8 mouse cellular contexts compared by ENCODE assay signal in the genomic region with DNA sequence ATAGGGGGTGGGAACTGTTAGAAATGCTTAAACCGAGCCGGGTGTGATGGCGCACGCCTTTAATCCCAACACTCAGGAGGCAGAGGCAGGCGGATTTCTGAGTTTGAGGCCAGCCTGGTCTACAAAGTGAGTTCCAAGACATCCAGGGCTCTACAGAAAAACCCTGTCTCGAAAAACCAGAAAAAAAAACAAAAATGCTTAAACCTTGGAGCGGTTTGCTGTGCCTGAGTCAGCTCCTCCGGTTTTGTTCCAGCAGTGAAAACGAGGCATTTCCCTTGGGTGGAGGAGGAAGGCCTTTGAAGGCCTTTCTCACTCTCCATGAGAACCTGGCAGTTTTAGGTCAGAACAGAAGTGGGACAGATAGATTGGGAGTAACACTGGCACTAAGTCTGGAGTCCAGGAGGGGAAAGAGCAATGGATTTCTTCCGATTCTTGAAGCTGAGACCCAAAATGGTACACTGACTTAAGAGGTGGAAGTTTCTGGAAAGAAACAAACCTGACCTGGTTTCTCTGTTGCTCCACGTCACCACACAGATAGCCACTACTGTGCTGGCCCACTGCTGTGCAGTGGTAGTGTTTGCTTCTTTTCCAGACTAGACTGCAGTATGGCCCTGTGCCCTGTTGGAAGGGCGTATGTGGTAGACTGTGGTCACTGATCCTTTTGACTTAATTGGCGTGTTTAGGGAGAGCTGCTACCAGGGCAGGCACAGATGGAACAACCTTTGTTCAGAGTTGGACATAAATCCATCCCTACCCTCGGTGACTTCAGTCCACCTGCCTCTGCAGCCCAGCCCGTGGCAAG. TPM values are rescaled to one million over a fixed set of nuclear protein-coding genes. Genes with fewer than 3 reads are reported as not detected.
DNase-seq lines count a peak whose midpoint lies in the region; ATAC-seq lines count a peak whose summit lies in the region.

No protein-coding gene starts in this region.

- H3K36me3 ChIP-seq in hindbrain, embryonic 16.5 days (ENCODE audit: control insufficient read depth, insufficient read depth, low read length) = no peaks in the 10 kb centered on the region
- no peaks in the 10 kb centered on the region for H3K36me3 ChIP-seq in midbrain, embryonic 15.5 days (replicated peaks)

- H3K9me3 ChIP-seq in hindbrain, embryonic 16.5 days (ENCODE audit: control insufficient read depth, low read length) = no peaks in the 10 kb centered on the region
- no peaks in the 10 kb centered on the region for H3K9me3 ChIP-seq in midbrain, embryonic 15.5 days

- 64% methylated on average over 15 of the region's 15 CpGs for WGBS in hindbrain, embryonic 16.5 days
- 53% methylated on average over 15 of the region's 15 CpGs for WGBS in midbrain, embryonic 15.5 days

- peak overlapping the region; percentile 68; the same call in 1 of the 2 replicates for H3K9ac ChIP-seq in hindbrain, embryonic 16.5 days (ENCODE audit: low read depth, low read length)
- H3K9ac ChIP-seq in midbrain, embryonic 15.5 days = peak overlapping the region; percentile 59; the same call in 1 of the 2 replicates

- no peaks in the 10 kb centered on the region for H3K27me3 ChIP-seq in hindbrain, embryonic 16.5 days (replicated peaks; ENCODE audit: control insufficient read depth, insufficient read depth, low read length)
- H3K27me3 ChIP-seq in midbrain, embryonic 15.5 days (replicated peaks) = no peaks in the 10 kb centered on the region

- H3K4me2 ChIP-seq in hindbrain, embryonic 16.5 days (ENCODE audit: low read length) = peak overlapping the region; percentile 94
- H3K4me2 ChIP-seq in midbrain, embryonic 15.5 days = peak overlapping the region; percentile 73

- ATAC-seq in cerebellum, adult (ENCODE audit: insufficient number of reproducible peaks, low FRiP score, low TSS enrichment) = no peak
- no peak for ATAC-seq in hindbrain, embryonic 16.5 days
- no peak for ATAC-seq in midbrain, embryonic 15.5 days (replicated peaks)

- peaks cover 42% of the 10 kb centered on the region for H3K4me1 ChIP-seq in hindbrain, embryonic 16.5 days (ENCODE audit: control insufficient read depth, insufficient read depth, low read depth, low read length)
- H3K4me1 ChIP-seq in midbrain, embryonic 15.5 days = peaks cover 59% of the 10 kb centered on the region

- DNase-seq in cerebellum, adult 11-12 months = peak; percentile 65
- DNase-seq in urinary bladder, postnatal 14 days (ENCODE audit: low spot score) = peak; percentile 15
- DNase-seq in urinary bladder, adult 2 months (ENCODE audit: low spot score) = no peak
- DNase-seq in T-cell, adult 2 months (ENCODE audit: low spot score) = no peak
- no peak for DNase-seq in c-Kit-positive CD71-positive TER-119-positive erythroid progenitor cells, embryonic 14.5 days (ENCODE audit: low spot score)

- peak overlapping the region; percentile 74; the same call in 1 of the 2 replicates for H3K27ac ChIP-seq in hindbrain, embryonic 16.5 days (ENCODE audit: low read depth, low read length)
- H3K27ac ChIP-seq in midbrain, embryonic 15.5 days = peak overlapping the region; percentile 88

- peak overlapping the region; percentile 66 for H3K4me3 ChIP-seq in hindbrain, embryonic 16.5 days (ENCODE audit: low read length)
- peak overlapping the region; percentile 70 for H3K4me3 ChIP-seq in midbrain, embryonic 15.5 days

RNA-seq across cellular contexts. Expression of a gene that starts 1.4 kb away (rescaled TPM):
- polyA plus RNA-seq in urinary bladder, adult 2 months (2012; rRNA removed) = 24.7 and 29.1 TPM in 2 replicates
- 16.5 and 18.5 TPM in 2 replicates for polyA plus RNA-seq in hindbrain, embryonic 16.5 days (2015; fragmentation: Nextera tagmentation; extraction: Ambion mirVana)
- polyA plus RNA-seq in midbrain, embryonic 15.5 days (2015; fragmentation: Nextera tagmentation; extraction: Ambion mirVana) = 23.2 and 24.8 TPM in 2 replicates

RNA-seq across cellular contexts. Expression of a gene that starts 1.6 kb away (rescaled TPM):
- polyA plus RNA-seq in urinary bladder, adult 2 months (2012; rRNA removed) = 8.5 and 9.6 TPM in 2 replicates
- polyA plus RNA-seq in hindbrain, embryonic 16.5 days (2015; fragmentation: Nextera tagmentation; extraction: Ambion mirVana) = 29.9 and 33.5 TPM in 2 replicates
- 36.2 and 38.0 TPM in 2 replicates for polyA plus RNA-seq in midbrain, embryonic 15.5 days (2015; fragmentation: Nextera tagmentation; extraction: Ambion mirVana)

RNA-seq across cellular contexts. Expression of a gene that starts 39.7 kb away (rescaled TPM):
- 0.19 and 0.41 TPM in 2 replicates for polyA plus RNA-seq in urinary bladder, adult 2 months (2012; rRNA removed)
- polyA plus RNA-seq in hindbrain, embryonic 16.5 days (2015; fragmentation: Nextera tagmentation; extraction: Ambion mirVana) = 1.2 and 1.6 TPM in 2 replicates
- polyA plus RNA-seq in midbrain, embryonic 15.5 days (2015; fragmentation: Nextera tagmentation; extraction: Ambion mirVana) = 3.6 and 6.4 TPM in 2 replicates

RNA-seq across cellular contexts. Expression of a gene that starts 47.6 kb away (rescaled TPM):
- polyA plus RNA-seq in urinary bladder, adult 2 months (2012; rRNA removed) = 20.4 and 25.4 TPM in 2 replicates
- 7.4 and 9.3 TPM in 2 replicates for polyA plus RNA-seq in hindbrain, embryonic 16.5 days (2015; fragmentation: Nextera tagmentation; extraction: Ambion mirVana)
- polyA plus RNA-seq in midbrain, embryonic 15.5 days (2015; fragmentation: Nextera tagmentation; extraction: Ambion mirVana) = 5.5 and 6.4 TPM in 2 replicates

RNA-seq across cellular contexts. Expression of a gene that starts 54.6 kb away (rescaled TPM):
- polyA plus RNA-seq in urinary bladder, adult 2 months (2012; rRNA removed) = 0.09 TPM in 1 of 2 replicates, not detected in the other
- 0.20 and 0.21 TPM in 2 replicates for polyA plus RNA-seq in hindbrain, embryonic 16.5 days (2015; fragmentation: Nextera tagmentation; extraction: Ambion mirVana)
- not detected in 2 replicates for polyA plus RNA-seq in midbrain, embryonic 15.5 days (2015; fragmentation: Nextera tagmentation; extraction: Ambion mirVana)

Comparison
In these comparisons a context has a peak if more than half of its experiments do, and no peak if none do; other contexts are left out.
1. DNase-seq: peak in cerebellum, adult 11-12 months (single experiment) and urinary bladder, postnatal 14 days (single experiment); none in urinary bladder, adult 2 months (single experiment), T-cell, adult 2 months (single experiment) and c-Kit-positive CD71-positive TER-119-positive erythroid progenitor cells, embryonic 14.5 days (single experiment).